Mouse (Mus musculus) liver, embryonic 15.5 days (tissue): ENCODE results near the gene Tmem138. TPM values are rescaled to one million over a fixed set of nuclear protein-coding genes. Genes with fewer than 3 reads are reported as not detected.

Source experiments
- ATAC-seq: fragments of 200-750 bp; cut with Nextera tagmentation; 2 replicates; pipeline ENCODE4 v1.8.0; 2017; ENCODE audit warnings: moderate number of reproducible peaks, mild to moderate bottlenecking, moderate library complexity; ENCODE audit not compliant: insufficient read depth
- H3K27ac ChIP-seq: fragments of 300-500 bp; sonication (generic); replicated peaks from 2 replicates; pipeline ENCODE4 v1.5.1; 2015; ENCODE audit warnings: mild to moderate bottlenecking, inconsistent platforms
- H3K27me3 ChIP-seq: fragments of 300-500 bp; sonication (generic); 2 replicates; pipeline ENCODE4 v1.6.1; 2015; ENCODE audit warnings: mild to moderate bottlenecking, inconsistent platforms
- H3K36me3 ChIP-seq: fragments of 300-500 bp; sonication (generic); replicated peaks from 2 replicates; pipeline ENCODE4 v1.6.1; 2015; ENCODE audit warnings: moderate library complexity, mild to moderate bottlenecking, inconsistent platforms
- H3K4me1 ChIP-seq: fragments of 300-500 bp; sonication (generic); replicated peaks from 2 replicates; pipeline ENCODE4 v1.6.1; 2015; ENCODE audit warnings: inconsistent platforms
- H3K4me2 ChIP-seq: fragments of 300-500 bp; sonication (generic); 2 replicates; pipeline ENCODE4 v1.6.1; 2015; ENCODE audit warnings: moderate library complexity, mild to moderate bottlenecking, inconsistent platforms
- H3K4me3 ChIP-seq: fragments of 300-500 bp; sonication (generic); replicated peaks from 2 replicates; pipeline ENCODE4 v1.5.1; 2015; ENCODE audit warnings: mild to moderate bottlenecking, inconsistent platforms
- H3K9ac ChIP-seq: fragments of 300-500 bp; sonication (generic); 2 replicates; pipeline ENCODE4 v1.6.1; 2015; ENCODE audit warnings: moderate library complexity, mild to moderate bottlenecking, inconsistent platforms
- H3K9me3 ChIP-seq: fragments of 300-500 bp; sonication (generic); replicated peaks from 2 replicates; pipeline ENCODE4 v1.6.1; 2016; ENCODE audit warnings: inconsistent platforms
- WGBS: fragments of 180-500 bp; shearing (Covaris S2); methylation state at CpG from one replicate; pipeline ENCODE4 v1.1.7; 2015; ENCODE audit warnings: mixed read lengths; ENCODE audit not compliant: insufficient replicate concordance; 5-methylcytosine and 5-hydroxymethylcytosine counted together
- polyA plus RNA-seq: library from polyadenylated mRNA; unstranded; fragments of >200 nt; fragmentation: Nextera tagmentation; extraction: Ambion mirVana; gene quantifications from 2 replicates; pipeline ENCODE4 v1.2.1, GENCODE M21; 2015

The Tmem138 gene
- polyA plus RNA-seq, 1 experiment from 2014 or later = 11.6 TPM

DNA sequence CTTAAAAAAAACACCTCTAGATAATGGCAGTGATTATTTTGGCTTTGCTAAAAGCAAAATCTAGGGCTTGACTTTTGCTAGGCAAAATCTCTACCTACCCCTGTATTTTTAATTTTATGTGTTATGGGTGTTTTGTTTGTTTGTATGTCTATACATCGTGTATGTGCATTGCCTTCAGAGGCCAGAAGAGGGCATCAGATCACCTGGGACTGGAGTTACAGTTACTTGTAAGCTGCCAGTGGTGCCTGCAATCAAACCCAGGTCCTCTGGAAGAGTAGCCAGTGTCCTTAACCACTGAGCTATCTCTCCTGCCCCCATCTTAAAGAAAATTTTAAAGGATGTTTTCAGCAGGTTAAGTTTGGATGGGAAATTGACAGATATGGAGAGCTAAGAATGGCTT is 47.1 kb downstream of the Tmem138 start:
- H3K36me3 ChIP-seq = peaks cover 70% of the 10 kb centered on the region
- WGBS = 84% methylated on average over 1 of the region's 1 CpGs
- H3K27me3 ChIP-seq = no peaks in the 10 kb centered on the region
- no peak for ATAC-seq
- H3K4me2 ChIP-seq = no peak overlapping the region
- H3K9ac ChIP-seq = no peak overlapping the region
- H3K9me3 ChIP-seq = no peaks in the 10 kb centered on the region
- H3K4me1 ChIP-seq = peaks cover 20% of the 10 kb centered on the region
- H3K4me3 ChIP-seq = no peak overlapping the region
- H3K27ac ChIP-seq = no peak overlapping the region

DNA sequence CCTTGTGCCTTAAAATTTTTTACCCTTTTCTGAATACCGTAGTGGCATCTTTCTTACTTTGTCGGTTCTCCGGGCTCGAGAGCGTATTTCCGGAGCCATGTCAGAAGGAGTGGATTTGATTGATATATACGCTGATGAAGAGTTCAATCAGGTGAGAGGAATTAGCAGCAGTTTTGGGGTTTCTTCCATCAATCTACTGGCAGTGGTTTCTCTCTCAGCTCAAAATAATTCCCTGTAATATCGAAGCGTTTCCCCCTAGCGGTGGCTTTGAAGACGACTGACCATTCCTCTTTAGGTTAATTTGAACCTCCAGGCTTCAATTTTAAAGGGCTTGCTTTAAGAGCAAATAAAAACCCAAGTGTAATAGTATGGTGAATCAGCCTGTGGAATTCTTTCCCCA is 51.3 kb downstream of the Tmem138 start, which contains the start of gene Sdhaf2:
Gene Sdhaf2 (minus strand): TSS at position 233 of the 400 bp plus-strand sequence.
- no peaks in the 10 kb centered on the region for H3K9me3 ChIP-seq
- ATAC-seq = no peak
- 0% methylated on average over 11 of the region's 11 CpGs for WGBS
- H3K36me3 ChIP-seq = peaks cover 34% of the 10 kb centered on the region
- H3K4me3 ChIP-seq = peak within 1 kb of the TSS; percentile 99
- H3K4me2 ChIP-seq = peak within 1 kb of the TSS; percentile 77
- H3K4me1 ChIP-seq = peaks cover 49% of the 10 kb centered on the region
- no peaks in the 10 kb centered on the region for H3K27me3 ChIP-seq
- H3K27ac ChIP-seq = peak within 1 kb of the TSS; percentile 99
- H3K9ac ChIP-seq = peak within 1 kb of the TSS; percentile 99

DNA sequence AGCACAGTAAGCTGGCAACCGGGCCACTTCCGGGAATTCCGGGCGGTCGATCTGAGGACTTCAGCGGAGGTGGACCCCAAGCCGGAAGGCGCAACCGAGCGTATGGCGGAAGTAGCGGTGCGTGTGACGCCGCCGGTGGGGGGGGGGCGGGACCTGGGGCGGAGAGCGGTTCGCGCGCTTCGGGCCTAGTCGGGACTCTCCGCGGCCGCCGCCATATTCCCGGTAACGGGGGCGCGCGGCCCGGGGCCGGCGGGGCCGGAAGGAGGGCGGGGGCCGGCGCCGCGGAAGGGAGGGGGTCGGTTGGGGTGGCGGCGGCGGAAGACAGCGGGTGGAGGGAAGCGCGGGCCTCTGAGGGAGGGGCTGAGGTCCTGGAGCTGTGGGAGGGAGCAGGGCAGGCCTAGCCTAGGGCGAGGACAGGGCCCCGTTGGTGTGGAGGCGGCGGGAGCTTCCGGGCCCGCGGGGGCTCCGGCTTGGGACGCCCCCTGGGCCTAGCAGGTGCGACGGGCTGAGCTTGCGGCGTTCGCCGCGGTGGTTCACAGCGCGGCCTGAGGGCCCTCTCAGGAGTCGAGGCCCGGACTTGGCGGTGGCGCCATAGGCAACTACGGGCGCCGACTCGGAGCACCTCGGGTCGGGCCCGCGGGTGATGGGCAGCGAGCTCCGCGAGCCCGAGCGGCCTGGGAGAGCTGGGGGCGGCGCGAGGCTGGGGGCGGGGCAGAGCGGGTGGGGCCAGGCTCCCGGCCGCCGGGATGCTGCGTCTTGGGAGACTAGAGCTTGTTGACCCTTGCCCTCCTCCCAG is 51.9 kb downstream of the Tmem138 start, which contains the start of gene Cpsf7:
Gene Cpsf7 (plus strand): TSS at position 161 of the 796 bp plus-strand sequence.
- no peaks in the 10 kb centered on the region for H3K27me3 ChIP-seq
- no peaks in the 10 kb centered on the region for H3K9me3 ChIP-seq
- peak within 1 kb of the TSS; percentile 99 for H3K4me3 ChIP-seq
- H3K27ac ChIP-seq = peak within 1 kb of the TSS; percentile 99
- H3K4me1 ChIP-seq = peaks cover 53% of the 10 kb centered on the region
- peak within 1 kb of the TSS; percentile 99 for H3K9ac ChIP-seq
- H3K36me3 ChIP-seq = peaks cover 28% of the 10 kb centered on the region
- ATAC-seq = peak; percentile 91
- peak within 1 kb of the TSS; percentile 77 for H3K4me2 ChIP-seq
- WGBS = under 1% methylated on average over 89 of the region's 93 CpGs

DNA sequence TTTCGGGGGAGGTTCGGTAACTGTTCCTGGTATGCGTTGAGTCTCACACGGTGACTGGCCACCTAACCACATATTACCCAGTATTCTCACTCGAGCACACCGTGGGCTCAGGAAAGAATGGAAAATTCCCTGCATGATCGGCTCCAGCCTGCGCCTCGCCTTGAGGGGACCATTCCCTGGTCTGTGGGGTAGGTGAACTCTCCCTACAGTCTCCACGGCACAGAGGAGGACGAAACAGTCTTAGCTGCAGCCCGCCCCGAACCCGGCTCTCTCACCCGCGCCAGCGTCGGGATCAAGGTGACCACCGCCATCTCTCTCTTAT is 52.4 kb downstream of the Tmem138 start:
- WGBS = under 1% methylated on average over 19 of the region's 19 CpGs
- H3K4me3 ChIP-seq = peak overlapping the region; percentile 99
- H3K9ac ChIP-seq = peak overlapping the region; percentile 99
- no peaks in the 10 kb centered on the region for H3K27me3 ChIP-seq
- peaks cover 23% of the 10 kb centered on the region for H3K36me3 ChIP-seq
- H3K9me3 ChIP-seq = no peaks in the 10 kb centered on the region
- H3K4me2 ChIP-seq = peak overlapping the region; percentile 77
- H3K4me1 ChIP-seq = peaks cover 55% of the 10 kb centered on the region
- peak overlapping the region; percentile 99 for H3K27ac ChIP-seq
- no peak for ATAC-seq

DNA sequence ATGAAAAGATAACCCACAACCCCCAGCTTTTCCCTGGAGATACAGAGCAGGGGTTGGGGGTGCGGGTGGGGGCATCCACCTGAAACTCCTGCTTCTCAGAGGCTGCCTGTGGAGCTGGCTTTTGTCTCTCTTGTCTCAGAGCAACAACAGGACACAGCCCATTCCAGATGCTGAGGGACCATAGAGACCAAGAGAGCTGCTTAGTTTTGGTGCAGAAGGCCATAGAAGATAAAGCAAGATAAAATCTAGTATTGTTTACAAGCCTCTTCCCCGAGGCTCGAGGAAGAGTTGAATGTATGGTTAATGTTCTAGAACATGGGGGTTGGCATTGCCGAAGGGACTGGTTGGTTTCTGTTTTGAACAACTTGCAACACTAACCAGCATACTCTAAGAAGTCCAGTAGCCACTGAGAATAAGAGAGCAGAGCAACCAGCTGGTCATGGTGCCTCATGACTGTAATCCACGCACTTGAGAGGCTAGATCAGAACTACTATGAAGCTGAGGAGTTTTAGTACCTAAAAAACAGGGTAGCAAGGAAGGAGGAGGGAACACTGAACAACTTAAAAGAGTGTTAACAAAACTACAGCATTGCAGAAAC is 53.6 kb downstream of the Tmem138 start:
- Histone ChIP-seq H3K4me3 (peak overlapping the region; percentile 99), H3K9ac (peak overlapping the region; percentile 47)

DNA sequence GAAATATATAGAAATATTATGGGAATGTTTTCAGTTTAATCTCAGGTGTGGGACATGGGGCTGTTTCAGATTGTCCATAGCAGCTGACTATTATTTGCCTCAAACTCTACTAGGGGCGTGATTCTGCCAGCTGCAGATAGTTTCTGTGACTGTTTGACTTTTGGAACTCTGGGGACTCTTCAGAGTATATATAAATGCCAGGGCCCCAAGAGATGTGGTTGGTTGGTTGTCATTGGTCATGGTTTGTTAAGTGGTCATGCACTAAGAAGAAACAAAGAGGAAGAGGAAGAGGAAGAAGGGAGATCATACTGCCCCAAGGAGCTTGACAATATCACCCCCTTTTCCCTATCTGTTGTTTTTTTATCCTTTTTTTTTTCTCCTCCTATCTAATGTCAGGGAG is 55.2 kb downstream of the Tmem138 start:
- no peak overlapping the region for H3K9ac ChIP-seq
- peaks cover 13% of the 10 kb centered on the region for H3K36me3 ChIP-seq
- ATAC-seq = no peak
- no peak overlapping the region for H3K4me2 ChIP-seq
- no peaks in the 10 kb centered on the region for H3K27me3 ChIP-seq
- no peak overlapping the region for H3K4me3 ChIP-seq
- WGBS = 48% methylated on average over 1 of the region's 1 CpGs
- H3K9me3 ChIP-seq = no peaks in the 10 kb centered on the region
- H3K4me1 ChIP-seq = peaks cover 46% of the 10 kb centered on the region
- no peak overlapping the region; the same call in 1 of the 2 replicates for H3K27ac ChIP-seq

More for the DNA sequence above, 53.6 kb downstream of the Tmem138 start:
- peak overlapping the region; percentile 77 for H3K4me2 ChIP-seq
- H3K9me3 ChIP-seq = no peaks in the 10 kb centered on the region
- peaks cover 14% of the 10 kb centered on the region for H3K36me3 ChIP-seq
- no peak for ATAC-seq
- WGBS = 15% methylated on average over 5 of the region's 5 CpGs
- peaks cover 55% of the 10 kb centered on the region for H3K4me1 ChIP-seq
- H3K27me3 ChIP-seq = no peaks in the 10 kb centered on the region
- H3K27ac ChIP-seq = peak overlapping the region; percentile 69

Other genes starting within 250 kb of the Tmem138 start
- 0.10 and 0.24 TPM in 2 replicates for gene Syt7, start 188.3 kb downstream of the Tmem138 start, polyA plus RNA-seq
- gene Lrrc10b, start 119.9 kb downstream of the Tmem138 start, polyA plus RNA-seq = 0.07 TPM in 1 of 2 replicates, not detected in the other
- not detected in 2 replicates for gene Ppp1r32, start 94.4 kb downstream of the Tmem138 start, polyA plus RNA-seq
- 11.1 and 12.3 TPM in 2 replicates for gene Cpsf7, start 52.1 kb downstream of the Tmem138 start, polyA plus RNA-seq
- gene Sdhaf2, start 51.2 kb downstream of the Tmem138 start, polyA plus RNA-seq = 26.3 and 26.6 TPM in 2 replicates
- gene Tmem216, start 21.1 kb downstream of the Tmem138 start, polyA plus RNA-seq = 11.7 and 12.1 TPM in 2 replicates
- gene Cyb561a3, start 190 bp downstream of the Tmem138 start, polyA plus RNA-seq = 14.5 and 18.0 TPM in 2 replicates
- 151 and 177 TPM in 2 replicates for gene Ddb1, start 28.0 kb upstream of the Tmem138 start, polyA plus RNA-seq
- 27.1 and 33.0 TPM in 2 replicates for gene Tkfc, start 28.3 kb upstream of the Tmem138 start, polyA plus RNA-seq
- gene Vwce, start 56.9 kb upstream of the Tmem138 start, polyA plus RNA-seq = 11.8 and 11.9 TPM in 2 replicates
- gene Pga5, start 100.7 kb upstream of the Tmem138 start, polyA plus RNA-seq = not detected in 2 replicates
- gene Vps37c, start 111.4 kb upstream of the Tmem138 start, polyA plus RNA-seq = 11.4 and 12.1 TPM in 2 replicates
- 0.03 TPM in 1 of 2 replicates, not detected in the other for gene Cd5, start 161.6 kb upstream of the Tmem138 start, polyA plus RNA-seq